Mouse (Mus musculus): ENCODE results near the gene Pfpl. TPM values are rescaled to one million over a fixed set of nuclear protein-coding genes. Genes with fewer than 3 reads are reported as not detected.

Pfpl gene
- not detected in 2 replicates for polyA plus RNA-seq (2016; fragmentation: Nextera tagmentation; extraction: Ambion mirVana)

GRCm38 (mm10) chr19:12427605-12428004, at the start of gene Pfpl:
TSS of gene Pfpl (plus strand) at chr19:12427905.
- Histone ChIP-seq H3K27ac (replicated peaks) (no peak within 1 kb of the TSS), H3K9me3 (replicated peaks) (no peaks in the 10 kb centered on the region), H3K27me3 (ENCODE audit: low read depth, poor library complexity, severe bottlenecking) (no peaks in the 10 kb centered on the region), H3K4me1 (no peaks in the 10 kb centered on the region), H3K4me3 (no peak within 1 kb of the TSS), H3K36me3 (no peaks in the 10 kb centered on the region)
- 96% methylated on average over 6 of the region's 6 CpGs for WGBS
- DNase-seq (ENCODE audit: low spot score), result no peak

- DNase-seq (ENCODE audit: low spot score), result no peak
- no peak within 1 kb of the TSS for H3K4me3 ChIP-seq
- no peaks in the 10 kb centered on the region for H3K36me3 ChIP-seq
- H3K9me3 ChIP-seq (replicated peaks), result no peaks in the 10 kb centered on the region
- no peaks in the 10 kb centered on the region for H3K4me1 ChIP-seq
- no peak within 1 kb of the TSS for H3K27ac ChIP-seq (replicated peaks)
- no peaks in the 10 kb centered on the region for H3K27me3 ChIP-seq (ENCODE audit: low read depth, poor library complexity, severe bottlenecking)
- 78% methylated on average over 2 of the region's 2 CpGs for WGBS
Measured at GRCm38 (mm10) chr19:12386979-12387378, 40.7 kb upstream of the Pfpl start, which contains the start of gene Olfr1440. TSS of gene Olfr1440 (plus strand) at chr19:12387279.

- no peaks in the 10 kb centered on the region for H3K36me3 ChIP-seq
- no peaks in the 10 kb centered on the region for H3K27me3 ChIP-seq (ENCODE audit: low read depth, poor library complexity, severe bottlenecking)
- no peak overlapping the region for H3K27ac ChIP-seq (replicated peaks)
- H3K9me3 ChIP-seq (replicated peaks), result no peaks in the 10 kb centered on the region
- DNase-seq (ENCODE audit: low spot score), result no peak
- H3K4me3 ChIP-seq, result no peak overlapping the region
- H3K4me1 ChIP-seq, result no peaks in the 10 kb centered on the region
Measured at GRCm38 (mm10) chr19:12413737-12414136, 14.0 kb upstream of the Pfpl start.

- Histone ChIP-seq H3K27ac (replicated peaks) (no peak within 1 kb of the TSS), H3K4me1 (no peaks in the 10 kb centered on the region), H3K27me3 (ENCODE audit: low read depth, poor library complexity, severe bottlenecking) (no peaks in the 10 kb centered on the region), H3K9me3 (replicated peaks) (no peaks in the 10 kb centered on the region), H3K4me3 (no peak within 1 kb of the TSS), H3K36me3 (no peaks in the 10 kb centered on the region)
- DNase-seq (ENCODE audit: low spot score), result no peak
Measured at GRCm38 (mm10) chr19:12417361-12417760, 10.3 kb upstream of the Pfpl start, which contains the start of gene Olfr1441. TSS of gene Olfr1441 (plus strand) at chr19:12417433.

GRCm38 (mm10) chr19:12418312-12418711, 9.4 kb upstream of the Pfpl start:
- Histone ChIP-seq H3K4me1 (no peaks in the 10 kb centered on the region), H3K27ac (replicated peaks) (no peak overlapping the region), H3K36me3 (no peaks in the 10 kb centered on the region), H3K9me3 (replicated peaks) (no peaks in the 10 kb centered on the region), H3K4me3 (no peak overlapping the region), H3K27me3 (ENCODE audit: low read depth, poor library complexity, severe bottlenecking) (no peaks in the 10 kb centered on the region)
- 80% methylated on average over 3 of the region's 3 CpGs for WGBS
- no peak for DNase-seq (ENCODE audit: low spot score)

- WGBS, result 86% methylated on average over 6 of the region's 6 CpGs
Measured at GRCm38 (mm10) chr19:12420555-12420954, 7.2 kb upstream of the Pfpl start.

GRCm38 (mm10) chr19:12421680-12422079, 6.0 kb upstream of the Pfpl start:
- no peak for DNase-seq (ENCODE audit: low spot score)
- H3K27ac ChIP-seq (replicated peaks), result no peak overlapping the region
- no peaks in the 10 kb centered on the region for H3K36me3 ChIP-seq
- H3K4me1 ChIP-seq, result no peaks in the 10 kb centered on the region
- H3K4me3 ChIP-seq, result no peak overlapping the region
- no peaks in the 10 kb centered on the region for H3K9me3 ChIP-seq (replicated peaks)
- WGBS, result 60% methylated on average over 1 of the region's 1 CpGs
- H3K27me3 ChIP-seq (ENCODE audit: low read depth, poor library complexity, severe bottlenecking), result no peaks in the 10 kb centered on the region

More at GRCm38 (mm10) chr19:12420555-12420954, 7.2 kb upstream of the Pfpl start:
- Histone ChIP-seq H3K9me3 (replicated peaks) (no peaks in the 10 kb centered on the region), H3K4me3 (no peak overlapping the region), H3K27ac (replicated peaks) (no peak overlapping the region), H3K36me3 (no peaks in the 10 kb centered on the region), H3K4me1 (no peaks in the 10 kb centered on the region), H3K27me3 (ENCODE audit: low read depth, poor library complexity, severe bottlenecking) (no peaks in the 10 kb centered on the region)
- no peak for DNase-seq (ENCODE audit: low spot score)

GRCm38 (mm10) chr19:12427101-12427500, 604 bp upstream of the Pfpl start:
- WGBS, result 96% methylated on average over 5 of the region's 5 CpGs
- no peak overlapping the region for H3K4me3 ChIP-seq
- no peaks in the 10 kb centered on the region for H3K4me1 ChIP-seq
- H3K9me3 ChIP-seq (replicated peaks), result no peaks in the 10 kb centered on the region
- DNase-seq (ENCODE audit: low spot score), result no peak
- no peaks in the 10 kb centered on the region for H3K36me3 ChIP-seq
- H3K27ac ChIP-seq (replicated peaks), result no peak overlapping the region
- no peaks in the 10 kb centered on the region for H3K27me3 ChIP-seq (ENCODE audit: low read depth, poor library complexity, severe bottlenecking)

- 15% methylated on average over 2 of the region's 2 CpGs for WGBS
- peak; percentile 31 for DNase-seq (ENCODE audit: low spot score)
- Histone ChIP-seq H3K36me3 (no peaks in the 10 kb centered on the region), H3K4me3 (no peak overlapping the region), H3K27me3 (ENCODE audit: low read depth, poor library complexity, severe bottlenecking) (no peaks in the 10 kb centered on the region), H3K4me1 (no peaks in the 10 kb centered on the region), H3K9me3 (replicated peaks) (no peaks in the 10 kb centered on the region), H3K27ac (replicated peaks) (no peak overlapping the region)
Measured at GRCm38 (mm10) chr19:12433033-12433432, 5.3 kb downstream of the Pfpl start.

- Histone ChIP-seq H3K36me3 (no peaks in the 10 kb centered on the region), H3K27ac (replicated peaks) (no peak overlapping the region), H3K27me3 (ENCODE audit: low read depth, poor library complexity, severe bottlenecking) (no peaks in the 10 kb centered on the region), H3K4me3 (no peak overlapping the region), H3K9me3 (replicated peaks) (no peaks in the 10 kb centered on the region), H3K4me1 (no peaks in the 10 kb centered on the region)
- WGBS, result 88% methylated on average over 4 of the region's 4 CpGs
- DNase-seq (ENCODE audit: low spot score), result no peak
Measured at GRCm38 (mm10) chr19:12435011-12435416, 7.3 kb downstream of the Pfpl start.

GRCm38 (mm10) chr19:12435750-12436524, 8.2 kb downstream of the Pfpl start:
- WGBS, result 85% methylated on average over 4 of the region's 4 CpGs
- Histone ChIP-seq H3K4me3 (no peak overlapping the region), H3K9me3 (replicated peaks) (no peaks in the 10 kb centered on the region), H3K4me1 (0 out of 2 replicates have a peak, but pooled peaks cover 4% of the 10 kb centered on the region), H3K36me3 (no peaks in the 10 kb centered on the region), H3K27me3 (ENCODE audit: low read depth, poor library complexity, severe bottlenecking) (no peaks in the 10 kb centered on the region), H3K27ac (replicated peaks) (no peak overlapping the region)
- no peak for DNase-seq (ENCODE audit: low spot score)

- 63% methylated on average over 1 of the region's 1 CpGs for WGBS
- Histone ChIP-seq H3K9me3 (replicated peaks) (no peaks in the 10 kb centered on the region), H3K27ac (replicated peaks) (no peak overlapping the region)
Measured at GRCm38 (mm10) chr19:12439581-12439980, 11.9 kb downstream of the Pfpl start.

GRCm38 (mm10) chr19:12440103-12440725, 12.5 kb downstream of the Pfpl start:
- WGBS, result 72% methylated on average over 5 of the region's 5 CpGs
- Histone ChIP-seq H3K36me3 (no peaks in the 10 kb centered on the region), H3K27ac (replicated peaks) (no peak overlapping the region), H3K4me1 (0 out of 2 replicates have a peak, but pooled peaks cover 4% of the 10 kb centered on the region), H3K27me3 (ENCODE audit: low read depth, poor library complexity, severe bottlenecking) (no peaks in the 10 kb centered on the region), H3K9me3 (replicated peaks) (no peaks in the 10 kb centered on the region), H3K4me3 (no peak overlapping the region)
- no peak for DNase-seq (ENCODE audit: low spot score)

More at GRCm38 (mm10) chr19:12439581-12439980, 11.9 kb downstream of the Pfpl start:
- Histone ChIP-seq H3K36me3 (no peaks in the 10 kb centered on the region), H3K4me1 (0 out of 2 replicates have a peak, but pooled peaks cover 4% of the 10 kb centered on the region), H3K4me3 (no peak overlapping the region), H3K27me3 (ENCODE audit: low read depth, poor library complexity, severe bottlenecking) (no peaks in the 10 kb centered on the region)
- DNase-seq (ENCODE audit: low spot score), result no peak
